Mouse (Mus musculus): ENCODE measurements around the gene Dennd4a. TPM values are rescaled to one million over a fixed set of nuclear protein-coding genes. Genes with fewer than 3 reads are reported as not detected.
A peak's percentile ranks its signal among the peaks of the same experiment; 100 is the strongest.
"Not testable (repeated sequence)": the region's sequence is repeated elsewhere in the genome, so short reads cannot be mapped to it uniquely, and the experiment has no call there.

The Dennd4a gene
- polyA plus RNA-seq, 2 experiments from 2014 or later = 16.9 to 19.3 TPM

- ATAC-seq = no peak
Observed at GRCm38 (mm10) chr9:64812475-64812860, 1.3 kb downstream of the Dennd4a start.

DNA sequence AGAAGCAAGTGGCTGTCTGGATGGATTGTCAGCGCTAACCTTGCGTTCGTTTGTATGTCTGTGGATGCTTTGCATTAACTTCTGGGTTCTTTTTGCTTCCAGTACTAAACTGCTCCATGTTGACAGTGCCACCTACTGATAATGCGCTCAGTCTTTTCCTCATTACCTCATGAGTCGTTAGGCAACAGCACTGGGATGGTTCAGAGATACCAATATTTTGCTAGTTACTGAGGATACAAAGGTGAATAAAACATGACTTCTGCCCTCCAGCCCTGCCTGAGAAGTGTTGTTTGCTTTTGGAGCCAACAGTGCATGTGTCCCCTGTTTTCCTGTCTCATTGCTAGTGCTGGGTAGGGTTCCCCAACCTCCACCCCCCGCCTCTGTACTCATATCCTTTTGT, 3.1 kb downstream of the Dennd4a start:
- ATAC-seq = no peak

DNA sequence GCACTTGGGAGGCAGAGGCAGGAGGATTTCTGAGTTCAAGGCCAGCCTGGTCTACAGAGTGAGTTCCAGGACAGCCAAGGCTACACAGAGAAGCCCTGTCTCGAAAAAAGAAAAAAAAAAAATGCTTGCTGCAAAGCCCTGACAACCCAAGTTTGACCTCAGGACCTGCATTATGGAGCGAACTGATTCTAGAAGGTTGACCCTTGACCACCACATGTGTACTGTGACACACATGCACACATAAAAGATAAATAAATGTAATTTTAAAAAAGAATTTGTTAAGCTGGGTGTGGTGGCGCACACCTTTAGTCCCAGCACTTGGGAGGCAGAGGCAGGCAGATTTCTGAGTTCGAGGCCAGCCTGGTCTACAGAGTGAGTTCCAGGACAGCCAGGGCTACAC, 8.5 kb downstream of the Dennd4a start:
- not testable (repeated sequence) for ATAC-seq

DNA sequence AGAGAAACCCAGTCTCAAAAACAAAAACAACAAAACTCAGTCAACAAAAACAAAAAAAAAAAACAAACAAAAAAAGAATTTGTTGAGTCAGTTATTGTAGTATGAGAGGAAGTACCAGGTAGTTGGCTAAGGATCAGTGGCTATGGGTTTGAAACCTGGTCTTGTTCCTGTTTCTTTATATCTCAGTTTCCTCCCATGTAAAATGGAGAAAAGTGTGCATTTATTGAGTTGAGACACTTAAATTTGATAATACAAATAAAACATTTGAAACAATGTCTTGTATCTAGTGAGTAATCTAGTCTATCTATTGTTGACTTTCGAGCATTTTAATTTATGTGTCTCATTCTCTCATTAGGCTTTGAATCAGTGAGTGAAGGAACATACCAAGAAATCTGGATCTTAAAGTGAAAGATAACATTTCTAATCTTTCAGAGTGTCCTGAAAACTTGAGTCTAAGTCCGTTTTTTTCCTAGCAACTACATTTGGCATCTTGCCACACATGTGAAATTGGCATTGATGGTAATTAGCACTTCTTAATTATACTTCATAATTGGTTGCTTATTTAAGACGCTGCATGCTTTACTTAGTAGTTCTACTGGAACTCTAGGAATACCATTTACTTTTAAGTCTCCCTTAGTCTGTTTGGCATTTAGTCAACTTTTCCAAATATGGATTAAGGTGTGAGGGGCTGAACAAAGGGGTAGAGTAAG, 9.1 kb downstream of the Dennd4a start:
- no peak for ATAC-seq

DNA sequence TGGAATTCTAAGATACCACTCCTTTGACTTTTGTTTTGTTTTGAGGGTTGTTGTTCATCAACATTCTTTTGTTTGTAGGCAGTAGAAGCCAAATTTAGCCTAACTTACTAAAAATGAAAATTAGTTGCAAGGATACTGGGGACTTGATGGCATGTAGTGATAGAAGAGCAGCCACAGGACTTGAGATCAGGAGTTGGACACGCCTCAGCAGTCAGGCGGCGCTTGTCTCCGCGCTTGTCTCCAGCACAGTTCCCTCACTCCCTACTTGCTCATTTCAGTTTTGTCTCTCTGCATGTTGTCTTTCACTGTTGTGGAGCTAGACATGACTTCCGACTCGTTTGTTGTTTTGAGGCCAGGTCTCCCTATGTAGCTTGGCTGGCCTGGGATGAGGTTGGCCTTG, 11.1 kb downstream of the Dennd4a start:
- no peak for ATAC-seq

DNA sequence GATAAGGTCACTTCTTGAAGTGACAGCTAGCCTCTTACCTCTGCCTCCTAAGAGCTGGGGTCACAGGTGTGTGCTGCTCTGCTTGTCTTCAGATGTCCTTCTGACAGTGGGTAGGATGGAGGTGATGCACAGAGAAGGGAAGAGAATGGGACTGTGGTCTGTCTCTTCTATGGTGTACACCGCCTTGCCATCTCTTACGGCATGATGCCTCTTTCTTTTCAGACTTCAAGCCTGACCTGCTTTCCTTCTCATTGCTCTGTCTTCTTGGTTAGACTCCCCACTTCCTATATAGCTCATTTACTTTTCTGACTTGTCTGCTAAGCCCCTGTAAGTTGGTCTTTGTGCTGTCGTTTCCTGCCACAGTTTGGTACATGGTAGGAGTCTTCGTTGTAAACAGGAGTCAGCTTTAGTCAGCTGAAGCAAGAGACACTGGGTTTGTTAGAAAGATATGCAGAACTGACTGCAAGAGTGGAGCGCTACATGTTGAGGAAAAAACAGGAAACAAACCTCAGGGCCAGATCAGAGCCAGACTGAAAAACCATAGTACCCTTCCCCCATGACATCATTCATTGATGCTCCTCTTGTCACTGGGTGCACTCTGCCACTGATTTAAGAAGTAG, 13.4 kb downstream of the Dennd4a start:
- ATAC-seq = peak; percentile 85

- no peak for ATAC-seq
Observed at GRCm38 (mm10) chr9:64830092-64830618, 19.0 kb downstream of the Dennd4a start.

DNA sequence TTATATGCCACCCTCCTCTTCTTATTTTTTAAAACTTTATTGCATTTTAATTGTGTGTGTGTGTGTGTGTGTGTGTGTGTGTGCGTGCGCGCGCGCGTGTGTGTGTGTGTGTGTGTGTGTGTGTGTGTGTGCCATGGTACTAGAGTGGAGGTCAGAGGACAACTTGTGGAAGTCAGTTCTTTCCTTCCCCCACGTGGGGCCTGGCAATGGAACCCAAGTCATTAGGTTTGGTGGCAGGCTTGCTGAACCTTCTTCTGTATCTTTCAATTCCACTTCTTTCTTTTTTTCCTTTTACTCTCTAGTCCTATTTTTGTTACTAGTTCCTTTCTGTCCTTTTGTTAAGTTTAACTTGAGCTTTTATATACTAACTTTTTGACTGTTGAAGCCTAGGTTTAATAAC, 19.5 kb downstream of the Dennd4a start:
- ATAC-seq = no peak

DNA sequence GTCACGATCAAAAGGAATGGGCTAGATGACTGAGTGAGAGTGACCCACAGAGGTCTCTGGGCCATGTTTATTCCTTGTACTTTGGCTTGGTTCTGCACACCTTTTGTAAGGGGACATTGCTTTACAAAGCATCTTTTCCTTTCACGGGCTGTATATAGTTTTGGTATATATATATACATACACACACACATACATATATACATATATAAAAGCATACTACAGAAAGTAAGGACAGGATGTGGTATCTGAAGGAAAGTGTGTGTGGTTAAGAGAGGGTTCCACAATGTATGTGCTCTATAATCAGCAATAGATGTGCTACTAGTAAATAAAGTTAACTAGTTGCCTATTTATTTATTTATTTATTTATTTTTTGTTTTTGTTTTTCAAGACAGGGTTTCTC, 20.6 kb downstream of the Dennd4a start:
- ATAC-seq = peak; percentile 57

DNA sequence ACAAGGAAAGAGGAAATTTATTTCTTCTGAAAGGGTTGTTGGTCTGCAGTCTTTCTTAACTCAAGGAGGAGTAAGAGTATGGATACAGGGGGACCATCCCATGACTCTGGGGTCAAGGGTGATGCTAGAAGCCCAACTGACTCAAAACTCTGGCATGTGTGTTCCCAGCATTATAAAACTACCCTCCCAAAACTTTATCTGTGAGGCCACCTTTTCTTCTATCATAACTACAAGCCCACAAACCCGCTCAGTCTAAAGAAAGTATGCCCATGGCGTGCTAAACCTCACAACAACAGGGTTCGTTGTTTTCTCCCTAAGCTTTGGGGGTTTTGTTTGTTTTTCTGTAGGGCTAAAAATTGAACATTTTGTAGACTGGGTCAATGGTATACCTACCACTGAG, 23.3 kb downstream of the Dennd4a start:
- no peak for ATAC-seq

GRCm38 (mm10) chr9:64845355-64845754, 34.2 kb downstream of the Dennd4a start:
- no peak for ATAC-seq

DNA sequence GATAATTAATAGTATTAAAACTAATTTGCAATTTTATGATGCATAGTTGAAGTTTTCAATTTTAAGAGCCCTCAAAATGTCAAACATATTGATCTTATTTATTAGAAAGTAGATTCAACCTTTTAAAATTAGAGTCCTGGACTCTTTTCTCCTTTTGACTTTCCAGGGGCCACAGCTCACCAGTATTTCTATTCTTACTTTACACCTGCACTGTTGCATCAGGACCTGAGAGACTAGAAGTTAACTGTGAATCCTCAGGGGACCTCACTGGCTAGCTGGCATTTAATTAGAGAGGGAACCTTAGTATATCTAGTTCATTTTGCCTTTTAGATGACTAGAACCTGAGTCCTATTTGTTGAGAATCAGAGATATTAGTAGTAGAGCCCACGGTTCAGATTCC, 38.4 kb downstream of the Dennd4a start:
- ATAC-seq = no peak

DNA sequence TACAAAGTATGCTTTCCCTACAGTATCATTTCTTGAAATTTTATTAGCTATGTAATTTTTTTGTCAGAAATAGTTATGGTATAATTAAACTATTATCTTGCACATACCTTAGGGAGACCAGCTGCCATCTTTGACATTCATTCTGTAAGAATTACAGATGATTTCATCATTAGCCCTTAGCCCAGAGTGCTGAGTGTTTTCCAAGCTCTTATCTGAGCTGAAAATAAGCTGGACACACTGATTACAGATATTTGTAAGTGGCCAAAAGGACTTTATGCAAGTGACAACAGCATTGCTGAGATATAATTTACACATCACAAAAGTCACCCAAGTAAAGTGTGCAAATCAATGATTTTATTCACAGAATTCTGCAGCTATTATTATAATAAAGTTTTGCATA, 48.9 kb downstream of the Dennd4a start:
- no peak for ATAC-seq

- no peak for ATAC-seq
Observed at GRCm38 (mm10) chr9:64862687-64863086, 51.5 kb downstream of the Dennd4a start.

DNA sequence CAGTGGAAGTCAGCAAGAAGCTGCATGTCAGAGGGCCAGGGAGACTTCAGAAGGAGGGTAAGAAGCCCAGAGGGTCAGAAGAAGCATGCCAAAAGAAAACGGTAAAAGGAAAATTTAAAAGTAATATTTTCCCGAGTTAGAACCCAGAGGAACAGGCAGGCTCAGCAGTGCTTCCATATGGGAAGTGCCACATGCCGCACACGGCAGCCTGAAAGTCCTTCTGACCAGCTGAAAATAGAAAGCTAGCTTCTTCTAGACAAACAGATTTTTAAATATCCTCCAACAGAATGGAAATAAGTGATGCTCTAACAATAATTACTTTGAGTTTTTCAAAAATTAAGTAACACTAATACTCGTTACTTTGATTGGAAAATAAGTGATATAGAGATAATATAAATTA, 74.9 kb downstream of the Dennd4a start:
- no peak for ATAC-seq

GRCm38 (mm10) chr9:64896605-64897004, 85.5 kb downstream of the Dennd4a start:
- ATAC-seq = no peak

DNA sequence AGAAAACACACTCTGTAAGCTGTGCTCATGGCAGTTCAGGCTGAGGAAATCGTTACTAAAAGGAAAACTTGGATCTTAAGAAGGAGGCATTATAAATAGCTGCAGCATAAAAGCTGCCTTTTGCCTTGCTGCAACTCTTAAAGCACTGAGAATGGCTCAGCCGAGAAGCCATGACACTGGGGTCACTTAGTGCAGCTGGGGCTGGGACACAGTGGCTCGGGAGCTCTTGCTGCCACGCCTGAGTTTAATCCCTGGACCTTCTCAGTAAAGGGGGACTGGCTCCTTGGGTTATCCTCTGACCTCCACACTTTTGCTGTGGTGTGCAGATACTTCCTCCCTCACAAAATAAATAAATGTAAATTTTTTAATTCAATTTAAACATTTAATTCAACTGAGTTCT, 91.7 kb downstream of the Dennd4a start:
- no peak for ATAC-seq

- ATAC-seq = no peak
Observed at GRCm38 (mm10) chr9:64903386-64903785, 92.2 kb downstream of the Dennd4a start.

- ATAC-seq = no peak
Observed at GRCm38 (mm10) chr9:64904917-64905640, 93.9 kb downstream of the Dennd4a start.

DNA sequence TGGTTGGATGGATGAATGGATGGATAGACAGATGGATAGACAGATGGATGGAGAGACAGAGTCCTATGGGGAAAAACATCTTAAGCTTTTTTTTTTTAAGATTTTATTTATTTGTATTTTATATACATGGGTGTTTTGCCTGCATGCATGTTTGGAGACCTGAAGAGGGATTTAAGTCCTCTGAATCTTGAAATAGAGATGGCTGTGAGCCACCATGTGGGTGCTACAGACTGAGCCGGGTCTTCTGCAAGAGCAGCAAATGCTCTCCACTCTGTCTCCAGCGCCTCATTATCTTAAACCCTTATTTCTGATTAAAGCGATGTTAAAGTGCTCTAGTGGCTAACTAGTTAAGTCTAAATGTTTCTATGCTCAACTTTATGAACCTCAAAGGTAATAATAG, 96.3 kb downstream of the Dennd4a start:
- ATAC-seq = no peak

DNA sequence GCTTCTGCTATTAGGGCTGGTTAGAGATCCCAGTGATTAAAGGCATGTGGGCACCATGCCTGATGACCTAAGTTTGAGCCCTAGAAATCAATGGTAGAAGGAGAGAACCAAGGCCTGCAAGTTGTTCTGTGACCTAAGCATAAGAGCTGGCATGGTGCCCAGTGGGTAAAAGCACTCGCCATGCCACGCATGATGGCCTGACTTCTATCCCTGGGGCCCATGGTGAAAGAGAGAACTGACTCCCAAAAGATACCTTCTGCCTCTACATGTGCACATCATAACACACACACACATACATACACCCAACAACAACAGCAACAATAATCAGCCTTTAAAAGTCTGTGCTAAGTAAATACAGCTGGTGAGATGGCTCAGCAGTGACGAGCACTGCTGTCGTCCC, 102.3 kb downstream of the Dennd4a start:
- no peak for ATAC-seq

GRCm38 (mm10) chr9:64913973-64914372, 102.8 kb downstream of the Dennd4a start:
- no peak for ATAC-seq

DNA sequence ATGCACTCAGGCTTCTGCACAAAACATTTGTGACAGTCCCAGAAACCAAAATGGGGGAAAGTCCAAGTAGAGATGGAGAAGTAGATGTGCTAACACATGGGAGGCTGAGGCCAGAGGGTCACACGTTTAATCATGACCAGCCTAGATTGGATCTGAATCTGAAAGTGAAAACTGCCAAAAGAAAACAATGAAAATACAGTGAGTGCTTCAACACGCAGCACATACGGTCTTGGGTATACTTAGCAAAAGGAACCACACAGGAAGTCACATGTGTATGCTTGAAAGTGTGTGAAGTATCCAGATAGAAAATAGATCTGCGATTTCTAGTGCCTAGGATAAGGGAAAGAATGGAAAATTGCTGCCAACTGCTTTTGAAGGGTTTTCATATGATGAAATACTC, 103.5 kb downstream of the Dennd4a start:
- ATAC-seq = peak; percentile 43

- no peak for ATAC-seq
Observed at GRCm38 (mm10) chr9:64918560-64918959, 107.4 kb downstream of the Dennd4a start.
